ENCODE assay signal across 7 mouse cellular contexts in genomic region chr9:56501721-56502542, GRCm38 (mm10).
DNase-seq lines count a peak whose midpoint lies in the region; ATAC-seq and TF ChIP-seq lines count a peak whose summit lies in the region.

No protein-coding gene starts in this region.

- H3K4me2 ChIP-seq in midbrain, embryonic 11.5 days = peak overlapping the region; percentile 4; the same call in 1 of the 2 replicates
- peak overlapping the region; percentile 51 for H3K4me2 ChIP-seq in heart, embryonic 13.5 days
- H3K4me2 ChIP-seq in stomach, postnatal 0 days (replicated peaks; ENCODE audit: low read depth) = peak overlapping the region; percentile 26; the same call in 1 of the 2 replicates

- H3K4me1 ChIP-seq in midbrain, embryonic 11.5 days (ENCODE audit: control insufficient read depth, insufficient read depth, low read length) = peaks cover 6% of the 10 kb centered on the region; the same call in 1 of the 2 replicates
- peaks cover 47% of the 10 kb centered on the region for H3K4me1 ChIP-seq in midbrain, embryonic 10.5 days
- H3K4me1 ChIP-seq in heart, embryonic 13.5 days = peaks cover 90% of the 10 kb centered on the region
- H3K4me1 ChIP-seq in stomach, postnatal 0 days (replicated peaks; ENCODE audit: control insufficient read depth, insufficient read depth) = no peaks in the 10 kb centered on the region; the same call in 1 of the 2 replicates

- no peak for ATAC-seq in midbrain, embryonic 11.5 days (ENCODE audit: low FRiP score)
- ATAC-seq in heart, embryonic 13.5 days (ENCODE audit: extremely low read depth, insufficient number of reproducible peaks, low FRiP score, low TSS enrichment) = no peak
- ATAC-seq in stomach, postnatal 0 days (ENCODE audit: low FRiP score, low TSS enrichment) = no peak
- no peak for ATAC-seq in CD4-positive, CD25-positive, alpha-beta regulatory T cell, adult 4 months

- TF ChIP-seq CTCF in stomach, postnatal 0 days (IDR thresholded peaks at IDR 0.05; ENCODE audit: low read depth) = no peak

- H3K27ac ChIP-seq in midbrain, embryonic 11.5 days (ENCODE audit: low read depth, low read length) = no peak overlapping the region
- no peak overlapping the region for H3K27ac ChIP-seq in midbrain, embryonic 10.5 days (replicated peaks)
- peak overlapping the region; percentile 100 for H3K27ac ChIP-seq in heart, embryonic 13.5 days (replicated peaks)
- H3K27ac ChIP-seq in stomach, postnatal 0 days (replicated peaks) = peak overlapping the region; percentile 45

- no peak for TF ChIP-seq EP300 in stomach, postnatal 0 days (optimal IDR thresholded peaks at IDR 0.05)

- H3K9ac ChIP-seq in midbrain, embryonic 11.5 days (ENCODE audit: low read length) = no peak overlapping the region
- peak overlapping the region; percentile 60; the same call in 1 of the 2 replicates for H3K9ac ChIP-seq in heart, embryonic 13.5 days
- no peak overlapping the region for H3K9ac ChIP-seq in stomach, postnatal 0 days (ENCODE audit: low read length)

- H3K4me3 ChIP-seq in midbrain, embryonic 11.5 days (ENCODE audit: low read depth, low read length) = no peak overlapping the region
- no peak overlapping the region for H3K4me3 ChIP-seq in midbrain, embryonic 10.5 days
- H3K4me3 ChIP-seq in heart, embryonic 13.5 days = no peak overlapping the region
- no peak overlapping the region for H3K4me3 ChIP-seq in stomach, postnatal 0 days (ENCODE audit: low read depth, low read length)

- WGBS in midbrain, embryonic 11.5 days = 45% methylated on average over 10 of the region's 10 CpGs
- WGBS in midbrain, embryonic 10.5 days = 50% methylated on average over 10 of the region's 10 CpGs
- 40% methylated on average over 10 of the region's 10 CpGs for whole genome bisulfite sequencing in heart, embryonic 13.5 days
- 23% methylated on average over 10 of the region's 10 CpGs for WGBS in stomach, postnatal 0 days

- H3K36me3 ChIP-seq in midbrain, embryonic 11.5 days (ENCODE audit: control insufficient read depth, insufficient read depth, low read length) = no peaks in the 10 kb centered on the region
- no peaks in the 10 kb centered on the region for H3K36me3 ChIP-seq in midbrain, embryonic 10.5 days
- no peaks in the 10 kb centered on the region for H3K36me3 ChIP-seq in heart, embryonic 13.5 days
- no peaks in the 10 kb centered on the region for H3K36me3 ChIP-seq in stomach, postnatal 0 days (ENCODE audit: control insufficient read depth, insufficient read depth, low read length)

- no peaks in the 10 kb centered on the region for H3K9me3 ChIP-seq in midbrain, embryonic 11.5 days (ENCODE audit: control insufficient read depth, low read length)
- no peaks in the 10 kb centered on the region for H3K9me3 ChIP-seq in midbrain, embryonic 10.5 days (replicated peaks)
- no peaks in the 10 kb centered on the region for H3K9me3 ChIP-seq in heart, embryonic 13.5 days
- H3K9me3 ChIP-seq in stomach, postnatal 0 days (ENCODE audit: control insufficient read depth, low read length) = no peaks in the 10 kb centered on the region

- no peak for DNase-seq in midbrain, embryonic 11.5 days (ENCODE audit: low spot score, missing footprints)
- DNase-seq in midbrain, embryonic 10.5 days (ENCODE audit: low spot score) = no peak
- peak; percentile 76 to 80 for DNase-seq in kidney, postnatal 4 days
- no peak for DNase-seq in stomach, postnatal 0 days (ENCODE audit: low spot score)
- no peak for DNase-seq in right cerebral cortex, postnatal 10 days (ENCODE audit: low spot score in 2 of 2)

- no peaks in the 10 kb centered on the region; the same call in 1 of the 2 replicates for H3K27me3 ChIP-seq in midbrain, embryonic 11.5 days (ENCODE audit: control insufficient read depth, insufficient read depth, low read length)
- H3K27me3 ChIP-seq in midbrain, embryonic 10.5 days (ENCODE audit: low read depth, poor library complexity, severe bottlenecking) = peaks cover 25% of the 10 kb centered on the region
- H3K27me3 ChIP-seq in heart, embryonic 13.5 days (replicated peaks) = no peaks in the 10 kb centered on the region
- no peaks in the 10 kb centered on the region for H3K27me3 ChIP-seq in stomach, postnatal 0 days (ENCODE audit: control insufficient read depth, insufficient read depth, low read length)

Comparison
In these comparisons a context has a peak if more than half of its experiments do, and no peak if none do; other contexts are left out.
1. DNase-seq: peak in kidney, postnatal 4 days (2 of 2); none in midbrain, embryonic 11.5 days (single experiment), midbrain, embryonic 10.5 days (single experiment), stomach, postnatal 0 days (single experiment) and right cerebral cortex, postnatal 10 days (0 of 2).
2. H3K27ac ChIP-seq: peak in heart, embryonic 13.5 days (single experiment) and stomach, postnatal 0 days (single experiment); none in midbrain, embryonic 11.5 days (single experiment) and midbrain, embryonic 10.5 days (single experiment).
3. Peak in every context shown above with its lines, with median percentiles within 50 percentile points of each other: H3K4me2 ChIP-seq.